Mouse (Mus musculus) T-helper 1 cell (primary cell): ENCODE measurements around the gene Kcne3.

Source experiments
- in situ Hi-C: fragments of 300-600 bp; cut with MboI, MseI; formaldehyde crosslinking; loops from one replicate; pipeline ENCODE4 v1.15.1; 2025; ENCODE audit warnings: high pct_unique_total_duplicates

Kcne3 gene

GRCm38 (mm10) chr7:100181614-100182013, 5.3 kb downstream of the Kcne3 start:
- in situ Hi-C loops: no loop called here

DNA sequence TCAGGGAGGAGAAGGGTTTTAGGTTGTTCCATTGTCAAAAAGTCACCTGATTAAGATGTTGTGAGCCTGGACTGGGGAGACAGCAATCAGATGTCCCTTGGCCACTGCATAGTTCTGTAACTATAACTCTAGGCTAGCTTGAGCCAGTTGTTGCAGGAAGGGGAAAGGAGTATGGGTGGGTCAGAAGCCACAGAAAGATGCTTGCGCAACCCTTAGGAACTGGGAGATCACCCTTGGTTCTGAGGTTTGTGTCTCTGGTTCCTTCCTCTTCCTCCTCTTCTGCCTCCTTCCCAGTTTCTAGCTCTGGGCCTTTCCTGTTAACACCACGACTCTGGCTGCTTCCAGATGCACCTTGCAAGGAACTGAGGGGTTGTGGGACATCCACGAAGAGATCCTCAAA, 6.1 kb downstream of the Kcne3 start:
- in situ Hi-C loops: no loop called here

DNA sequence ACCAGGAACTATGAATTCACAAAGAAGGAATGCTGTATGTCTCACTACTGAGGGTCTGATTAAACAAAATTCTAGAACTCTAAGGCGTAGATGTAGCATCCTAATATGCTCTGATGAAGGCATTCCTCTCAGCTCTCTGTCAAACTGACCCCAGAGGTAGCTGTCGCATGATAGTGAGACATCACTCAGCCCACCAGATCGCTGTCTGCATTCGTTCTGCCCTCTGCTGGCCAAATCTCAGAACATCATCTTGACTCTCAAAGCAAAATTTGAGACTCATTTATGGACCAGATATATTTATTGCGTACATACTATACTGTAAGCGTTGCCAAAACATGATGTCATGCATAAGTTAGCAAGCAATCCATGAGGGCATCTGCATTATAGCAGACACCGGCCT, 11.3 kb downstream of the Kcne3 start:
- in situ Hi-C loops: no loop called here

GRCm38 (mm10) chr7:100190167-100190566, 13.9 kb downstream of the Kcne3 start:
- in situ Hi-C loops: no loop called here

DNA sequence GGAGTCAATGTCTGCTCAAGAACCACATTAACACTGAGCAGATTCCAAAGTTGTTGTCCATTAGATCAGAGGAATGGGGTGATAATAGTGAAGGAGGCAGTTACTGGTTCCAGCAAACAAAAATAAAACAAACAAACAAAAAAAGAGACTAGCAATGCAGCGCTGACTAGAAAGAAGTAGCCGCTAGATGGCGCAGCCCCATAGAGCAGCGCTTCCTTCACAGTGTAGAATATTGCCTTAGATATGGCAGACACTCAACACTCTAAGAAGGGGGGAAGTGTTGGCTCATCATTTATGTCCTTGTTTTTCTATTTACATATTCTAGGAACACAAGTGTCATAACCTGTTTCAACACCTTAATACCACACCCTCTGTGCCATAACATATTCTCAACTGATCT, 14.5 kb downstream of the Kcne3 start:
- in situ Hi-C loops: no loop called here

DNA sequence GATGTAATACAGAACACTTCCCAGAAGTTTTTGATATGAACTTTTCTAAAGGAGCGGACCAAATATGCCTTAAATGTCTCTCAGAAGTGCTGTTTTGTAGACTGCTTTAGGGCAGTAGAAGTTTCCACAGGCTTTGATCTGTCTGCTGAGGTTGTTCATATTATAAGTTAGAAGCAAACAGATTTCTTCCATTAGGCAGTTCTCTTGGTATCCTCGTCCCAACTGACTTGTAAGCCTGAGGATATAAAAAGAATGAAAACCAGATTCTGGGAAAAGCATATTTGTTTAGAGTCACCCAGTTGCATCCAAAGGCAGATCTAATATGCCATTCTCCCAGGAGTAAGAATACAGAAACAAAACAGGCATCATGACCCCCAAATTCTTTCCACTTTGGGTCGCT, 24.9 kb downstream of the Kcne3 start:
- in situ Hi-C loops: no loop called here

GRCm38 (mm10) chr7:100203616-100204015, 27.3 kb downstream of the Kcne3 start:
- in situ Hi-C loops: no loop called here

GRCm38 (mm10) chr7:100204871-100205270, 28.6 kb downstream of the Kcne3 start:
- in situ Hi-C loops: no loop called here

GRCm38 (mm10) chr7:100206144-100206543, 29.8 kb downstream of the Kcne3 start:
- in situ Hi-C loops: no loop called here

DNA sequence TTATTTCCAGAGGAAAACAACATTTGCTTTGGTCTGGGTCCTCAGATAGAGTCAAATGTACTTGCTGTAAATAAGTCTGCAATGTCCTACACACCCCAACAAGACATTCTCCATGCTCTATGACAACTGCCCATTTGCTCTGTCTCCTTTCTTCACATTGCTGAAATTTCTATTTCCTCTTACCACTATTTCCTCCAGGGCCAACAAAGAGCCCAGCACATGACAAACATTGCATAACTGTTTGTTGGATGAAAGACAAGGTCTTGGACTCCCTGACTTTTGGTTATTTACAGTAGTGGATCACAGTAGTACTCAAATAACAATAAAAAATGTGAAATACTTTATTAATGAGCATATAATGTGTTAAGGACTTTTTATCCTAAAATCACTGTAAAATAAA, 31.6 kb downstream of the Kcne3 start:
- in situ Hi-C loops: no loop called here

- in situ Hi-C loops: no loop called here
Observed at GRCm38 (mm10) chr7:100214310-100214709, 38.0 kb downstream of the Kcne3 start.

- in situ Hi-C loops: no loop called here
Observed at GRCm38 (mm10) chr7:100215116-100215732, 38.9 kb downstream of the Kcne3 start.

DNA sequence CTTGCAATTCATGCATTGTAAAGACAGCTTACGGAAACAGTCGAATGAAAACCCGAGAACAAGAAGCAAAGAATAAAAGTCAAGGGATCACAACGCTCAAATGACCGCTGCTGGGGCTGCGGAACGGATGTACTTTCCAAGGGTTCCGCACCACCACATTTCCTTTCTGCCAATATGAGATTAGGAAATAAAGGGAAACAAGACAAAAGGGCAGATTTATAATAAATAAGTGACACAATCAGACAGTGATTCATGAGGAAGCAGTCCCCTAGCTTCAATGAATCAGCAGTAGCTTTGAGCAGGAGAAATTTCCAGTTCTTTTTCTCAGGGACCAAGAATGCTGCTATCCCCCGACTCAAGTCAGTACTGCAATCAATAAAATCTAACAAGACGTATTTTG, 39.7 kb downstream of the Kcne3 start:
- in situ Hi-C loops: no loop called here

DNA sequence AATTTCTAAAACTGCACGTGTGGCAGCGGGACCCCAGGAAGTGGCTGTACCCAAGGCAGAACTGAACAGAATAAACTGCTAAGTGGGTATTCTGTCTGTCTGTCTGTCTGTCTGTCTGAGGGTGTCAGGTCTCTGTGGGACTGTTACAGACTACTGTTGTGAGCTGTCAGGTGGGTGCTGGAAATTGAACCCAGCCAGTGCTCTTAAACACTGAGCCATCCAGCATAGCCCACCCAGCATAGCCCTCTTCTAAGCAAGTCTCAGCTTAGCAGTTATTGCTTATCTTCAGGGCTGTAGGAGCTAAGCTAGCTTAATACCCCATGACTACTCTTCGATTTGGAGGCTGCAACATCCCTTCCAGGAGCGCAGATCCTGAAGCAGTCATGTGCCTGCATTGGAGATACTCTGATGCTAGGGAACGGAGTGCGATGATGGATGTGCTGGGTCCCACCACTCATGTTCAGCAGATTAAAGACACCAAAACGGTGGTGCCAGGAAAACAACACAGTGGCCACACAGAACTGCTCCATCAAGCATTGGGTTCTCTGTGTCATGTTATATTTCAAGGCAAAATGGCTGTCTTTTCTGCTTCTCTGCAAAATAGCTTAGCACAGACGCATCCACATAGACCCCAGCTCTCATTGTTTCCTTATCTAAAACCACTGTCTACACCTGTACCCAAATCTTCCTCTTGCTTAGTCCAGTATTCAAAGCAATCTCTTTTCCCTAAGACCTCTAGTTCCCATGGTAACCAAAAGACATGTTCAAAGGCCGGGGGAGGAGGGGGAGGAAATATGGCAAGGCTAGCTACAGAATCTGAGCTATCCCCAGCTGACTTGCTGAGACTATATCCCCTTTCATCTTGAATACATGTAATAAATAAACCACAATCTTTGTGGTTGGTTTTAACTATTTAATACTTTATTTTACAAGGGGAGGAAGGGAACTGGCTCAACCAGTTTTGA, 40.6 kb downstream of the Kcne3 start:
- in situ Hi-C loops: no loop called here

- in situ Hi-C loops: no loop called here
Observed at GRCm38 (mm10) chr7:100227158-100227875, 51.0 kb downstream of the Kcne3 start, which contains the start of gene Pgm2l1. Gene Pgm2l1 (plus strand): TSS chr7:100227394.

- in situ Hi-C loops: no loop called here
Observed at GRCm38 (mm10) chr7:100227896-100228525, 51.7 kb downstream of the Kcne3 start.

- in situ Hi-C loops: no loop called here
Observed at GRCm38 (mm10) chr7:100228957-100229356, 52.7 kb downstream of the Kcne3 start.

- in situ Hi-C loops: no loop called here
Observed at GRCm38 (mm10) chr7:100230646-100231045, 54.3 kb downstream of the Kcne3 start.

DNA sequence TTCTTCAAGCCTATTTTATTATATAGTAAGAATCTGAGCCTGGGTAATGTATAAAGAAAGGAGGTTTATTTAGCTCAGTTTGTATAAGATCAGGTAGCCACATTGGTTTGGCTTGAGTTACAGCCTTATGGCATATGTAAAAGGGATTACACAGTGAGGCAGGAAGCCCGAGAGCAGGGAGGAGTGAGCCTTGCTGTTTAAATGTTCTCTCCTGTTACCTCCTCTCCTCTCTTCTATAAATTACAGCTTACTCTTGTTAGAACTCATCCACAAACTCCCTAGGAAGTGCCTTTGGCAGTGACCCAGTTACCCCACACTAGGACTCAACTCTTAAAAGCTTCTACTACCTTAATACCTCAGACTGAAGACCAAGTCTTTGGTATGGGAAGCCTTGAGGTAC, 55.4 kb downstream of the Kcne3 start:
- in situ Hi-C loops: no loop called here

DNA sequence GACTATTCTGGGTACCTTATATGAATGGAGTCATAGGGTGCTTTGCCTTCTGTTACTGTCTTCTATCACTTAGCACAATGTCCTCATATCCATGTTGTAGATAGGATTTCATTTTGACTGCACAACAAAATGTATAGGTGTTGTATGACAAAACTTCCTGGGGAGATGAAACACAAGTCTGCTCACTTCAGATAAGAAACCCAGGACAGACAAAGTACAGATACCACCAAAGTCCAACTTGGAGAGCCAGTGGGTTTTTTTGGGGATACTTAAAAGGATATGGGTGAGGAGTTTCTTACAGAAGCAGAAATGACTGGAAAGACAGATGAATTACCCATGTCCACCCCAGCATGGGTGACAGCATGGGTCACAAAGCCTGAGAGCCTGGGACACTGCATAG, 57.4 kb downstream of the Kcne3 start:
- in situ Hi-C loops: no loop called here
